Mouse (Mus musculus) neural tube, embryonic 11.5 days (tissue): ENCODE data around the gene Irak1. TPM values are rescaled to one million over a fixed set of nuclear protein-coding genes. Genes with fewer than 3 reads are reported as not detected.
A peak's percentile ranks its signal among the peaks of the same experiment; 100 is the strongest.

Source experiments
- ATAC-seq: fragments of 200-750 bp; cut with Nextera tagmentation; 2 replicates; pipeline ENCODE4 v1.8.0; 2017; ENCODE audit warnings: moderate number of reproducible peaks, mild to moderate bottlenecking, moderate TSS enrichment, moderate library complexity; ENCODE audit not compliant: insufficient read depth, low FRiP score, low TSS enrichment
- DNase-seq: peaks from one replicate; pipeline ENCODE4 v3.0.0-alpha.2; 2015; ENCODE audit warnings: low spot score
- H3K27ac ChIP-seq: fragments of 300-500 bp; sonication (generic); 2 replicates; pipeline ENCODE4 v1.5.1; 2014; ENCODE audit warnings: low read depth, mild to moderate bottlenecking, low read length
- H3K27me3 ChIP-seq: fragments of 300-500 bp; sonication (generic); 2 replicates; pipeline ENCODE4 v1.6.1; 2014; ENCODE audit warnings: mild to moderate bottlenecking, low read length, mixed read lengths; ENCODE audit not compliant: control insufficient read depth, insufficient read depth
- H3K36me3 ChIP-seq: fragments of 300-500 bp; sonication (generic); 2 replicates; pipeline ENCODE4 v1.6.1; 2014; ENCODE audit warnings: mild to moderate bottlenecking, low read length, moderate library complexity, mixed read lengths; ENCODE audit not compliant: control insufficient read depth, insufficient read depth
- H3K4me1 ChIP-seq: fragments of 300-500 bp; sonication (generic); 2 replicates; pipeline ENCODE4 v1.6.1; 2014; ENCODE audit warnings: low read length, mixed read lengths; ENCODE audit not compliant: control insufficient read depth, insufficient read depth
- H3K4me2 ChIP-seq: fragments of 300-500 bp; sonication (generic); 2 replicates; pipeline ENCODE4 v1.6.1; 2014; ENCODE audit warnings: low read depth, mild to moderate bottlenecking, moderate library complexity
- H3K4me3 ChIP-seq: fragments of 300-500 bp; sonication (generic); 2 replicates; pipeline ENCODE4 v1.5.1; 2014; ENCODE audit warnings: low read depth, low read length
- H3K9ac ChIP-seq: fragments of 300-500 bp; sonication (generic); 2 replicates; pipeline ENCODE4 v1.6.1; 2014; ENCODE audit warnings: mild to moderate bottlenecking, low read length
- H3K9me3 ChIP-seq: fragments of 300-500 bp; sonication (generic); 2 replicates; pipeline ENCODE4 v1.6.1; 2016; ENCODE audit warnings: low read length; ENCODE audit not compliant: control insufficient read depth
- WGBS: fragments of 180-500 bp; shearing (Covaris S2); extraction: QIAGEN DNeasy Blood & Tissue Kit; methylation state at CpG from one replicate; pipeline ENCODE4 v1.1.7; 2014; 5-methylcytosine and 5-hydroxymethylcytosine counted together
- microRNA counts: library from miRNA; unstranded; fragments of <30 nt; microRNA quantifications from one replicate; lab custom pipeline; 2015
- microRNA-seq: library from miRNA; unstranded; fragments of <30 nt; microRNA quantifications from one replicate; pipeline ENCODE4, GENCODE M21; 2016
- polyA plus RNA-seq: library from polyadenylated mRNA; unstranded; fragments of >200 nt; fragmentation: Nextera tagmentation; extraction: Ambion mirVana; gene quantifications from 2 replicates; pipeline ENCODE4 v1.2.1, GENCODE M21; 2014

Gene Irak1
- polyA plus RNA-seq, 1 experiment from 2014 or later, result 42.2 TPM

GRCm38 (mm10) chrX:73969167-73969566, 54.6 kb downstream of the Irak1 start:
- Histone ChIP-seq H3K9me3 (no peaks in the 10 kb centered on the region), H3K36me3 (no peaks in the 10 kb centered on the region), H3K4me3 (no peak overlapping the region), H3K9ac (no peak overlapping the region), H3K4me1 (peaks cover 4% of the 10 kb centered on the region), H3K27me3 (no peaks in the 10 kb centered on the region), H3K27ac (no peak overlapping the region), H3K4me2 (no peak overlapping the region)
- DNase-seq (no peak), ATAC-seq (no peak)
- 82% methylated on average over 1 of the region's 1 CpGs for WGBS

GRCm38 (mm10) chrX:73967177-73968075, 56.3 kb downstream of the Irak1 start:
- H3K27me3 ChIP-seq, result no peaks in the 10 kb centered on the region
- H3K4me2 ChIP-seq, result peak overlapping the region; percentile 41
- H3K9ac ChIP-seq, result peak overlapping the region; percentile 73
- H3K4me3 ChIP-seq, result peak overlapping the region; percentile 73
- WGBS, result 11% methylated on average over 51 of the region's 60 CpGs
- peak; percentile 81 for ATAC-seq
- H3K27ac ChIP-seq, result peak overlapping the region; percentile 96
- H3K4me1 ChIP-seq, result peaks cover 8% of the 10 kb centered on the region
- DNase-seq, result peak; percentile 90
- no peaks in the 10 kb centered on the region for H3K9me3 ChIP-seq
- H3K36me3 ChIP-seq, result no peaks in the 10 kb centered on the region

DNA sequence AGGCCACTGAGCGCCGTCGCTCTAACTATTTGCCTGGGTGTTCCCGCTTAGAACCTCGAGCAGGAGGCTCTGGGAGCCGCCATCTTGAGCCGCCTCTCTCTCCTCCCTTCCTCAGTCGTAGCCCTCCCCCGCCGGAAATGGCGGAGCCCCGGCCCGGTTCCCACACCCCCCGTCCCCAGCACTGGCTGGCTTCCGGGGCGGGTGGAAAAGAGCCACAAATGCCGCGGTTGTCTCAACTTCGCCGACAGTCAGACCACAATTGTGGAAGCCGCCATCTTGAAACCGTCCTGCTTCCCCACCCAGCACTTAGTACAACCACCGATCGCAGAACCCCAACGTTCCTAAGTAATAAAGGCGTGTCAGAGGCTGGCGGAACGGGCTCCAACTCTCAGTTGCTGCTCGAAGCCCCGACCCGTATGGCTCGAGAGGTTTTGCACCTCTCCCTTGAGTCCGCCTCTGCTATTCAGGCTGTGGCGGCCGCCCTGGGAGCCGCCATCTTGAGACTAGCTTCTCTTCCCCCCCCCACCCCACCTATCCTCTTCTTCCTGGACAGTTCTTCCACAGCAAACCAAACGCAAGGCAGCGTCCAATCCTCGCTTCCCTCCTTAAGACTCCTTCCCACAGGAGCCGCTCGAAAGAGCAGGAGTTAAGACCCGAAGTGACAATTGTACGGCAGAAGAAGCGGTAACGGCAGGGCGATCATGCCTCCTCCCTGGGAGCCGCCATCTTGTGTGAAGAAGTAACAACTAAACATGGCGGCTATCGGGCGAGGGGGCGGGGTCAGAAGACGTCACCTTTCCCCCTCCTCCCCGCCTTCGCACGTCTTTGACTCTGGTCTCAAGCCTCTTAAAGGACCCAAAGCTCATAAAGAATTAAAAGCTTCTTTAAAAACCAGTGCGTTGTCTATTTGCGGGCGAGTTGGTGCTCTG, 57.2 kb downstream of the Irak1 start, which contains the start of gene Hcfc1:
Hcfc1 (minus strand) TSS at position 110 of the 929 bp plus-strand sequence.
- peak; percentile 88 for DNase-seq
- H3K4me3 ChIP-seq, result peak within 1 kb of the TSS; percentile 73
- 17% methylated on average over 52 of the region's 58 CpGs for WGBS
- ATAC-seq, result peak; percentile 77
- H3K4me2 ChIP-seq, result peak within 1 kb of the TSS; percentile 63
- no peaks in the 10 kb centered on the region for H3K9me3 ChIP-seq
- H3K27me3 ChIP-seq, result no peaks in the 10 kb centered on the region
- no peaks in the 10 kb centered on the region for H3K36me3 ChIP-seq
- H3K4me1 ChIP-seq, result peaks cover 8% of the 10 kb centered on the region
- H3K27ac ChIP-seq, result peak within 1 kb of the TSS; percentile 96
- H3K9ac ChIP-seq, result peak within 1 kb of the TSS; percentile 73

GRCm38 (mm10) chrX:73965307-73965706, 58.4 kb downstream of the Irak1 start:
- Histone ChIP-seq H3K4me2 (peak overlapping the region; percentile 63), H3K27me3 (no peaks in the 10 kb centered on the region), H3K27ac (no peak overlapping the region; the same call in 1 of the 2 replicates), H3K36me3 (no peaks in the 10 kb centered on the region), H3K9me3 (no peaks in the 10 kb centered on the region), H3K4me3 (peak overlapping the region; percentile 73), H3K4me1 (peaks cover 8% of the 10 kb centered on the region), H3K9ac (peak overlapping the region; percentile 73)
- ATAC-seq, result no peak
- WGBS, result 17% methylated on average over 20 of the region's 20 CpGs
- no peak for DNase-seq

DNA sequence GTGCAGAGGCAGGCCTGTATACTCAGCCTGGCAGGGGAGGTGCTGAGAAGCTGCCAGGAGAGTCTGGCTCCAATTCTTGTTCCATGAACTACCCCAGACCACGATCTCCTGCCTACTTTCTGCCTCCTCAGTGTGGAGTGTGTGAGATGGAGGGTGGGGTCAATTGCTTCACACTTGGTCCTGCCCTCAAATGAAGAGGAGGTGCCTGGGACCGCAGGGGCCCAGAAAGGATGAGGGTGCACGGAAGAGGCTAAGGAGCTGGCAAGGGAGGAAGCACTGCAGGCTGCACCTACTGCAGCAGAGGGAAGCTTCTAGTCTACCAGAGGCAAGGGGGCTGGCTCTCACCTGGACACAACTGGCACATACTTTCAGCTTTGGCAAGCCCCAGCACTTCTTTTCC, 59.4 kb downstream of the Irak1 start:
- no peak for DNase-seq
- no peaks in the 10 kb centered on the region for H3K36me3 ChIP-seq
- H3K4me3 ChIP-seq, result peak overlapping the region; percentile 73
- H3K4me2 ChIP-seq, result peak overlapping the region; percentile 63
- H3K9me3 ChIP-seq, result no peaks in the 10 kb centered on the region
- H3K9ac ChIP-seq, result peak overlapping the region; percentile 15
- no peak overlapping the region for H3K27ac ChIP-seq
- 42% methylated on average over 3 of the region's 3 CpGs for WGBS
- no peaks in the 10 kb centered on the region for H3K27me3 ChIP-seq
- peaks cover 8% of the 10 kb centered on the region for H3K4me1 ChIP-seq
- ATAC-seq, result no peak

MicroRNA genes within 50 kb of the gene (microRNA counts, 519-probe panel; counts per million panel counts)
- microRNA mmu-miR-718 (lab: Ali Mortazavi, UCI), result 171 counts per million, percentile 57 among the panel's probes with 10 or more counts

Small RNAs within 50 kb of the gene (microRNA-seq; reads per million reads assigned to microRNA genes)
- gene Mir5132, result 2.1 reads per million
- not detected for gene Mir718

Other genes starting within 250 kb of the Irak1 start
- gene Srpk3, start 249.5 kb downstream of the Irak1 start, polyA plus RNA-seq, result 6.2 and 7.2 TPM in 2 replicates
- gene Idh3g, start 237.0 kb downstream of the Irak1 start, polyA plus RNA-seq, result 197 and 198 TPM in 2 replicates
- 134 and 136 TPM in 2 replicates for gene Ssr4, start 236.9 kb downstream of the Irak1 start, polyA plus RNA-seq
- gene Pdzd4, start 198.9 kb downstream of the Irak1 start, polyA plus RNA-seq, result 1.1 and 1.7 TPM in 2 replicates
- gene Avpr2, start 131.8 kb downstream of the Irak1 start, polyA plus RNA-seq, result 0.14 TPM in 1 of 2 replicates, not detected in the other
- 42.1 and 55.1 TPM in 2 replicates for gene L1cam, start 127.8 kb downstream of the Irak1 start, polyA plus RNA-seq
- gene Arhgap4, start 102.0 kb downstream of the Irak1 start, polyA plus RNA-seq, result 2.1 and 2.5 TPM in 2 replicates
- gene Naa10, start 102.0 kb downstream of the Irak1 start, polyA plus RNA-seq, result 133 and 144 TPM in 2 replicates
- 16.3 and 19.0 TPM in 2 replicates for gene Renbp, start 93.1 kb downstream of the Irak1 start, polyA plus RNA-seq
- 80.0 and 89.3 TPM in 2 replicates for gene Hcfc1, start 57.6 kb downstream of the Irak1 start, polyA plus RNA-seq
- not detected in 2 replicates for gene Opn1mw, start 103.5 kb upstream of the Irak1 start, polyA plus RNA-seq
- 15.6 and 16.2 TPM in 2 replicates for gene Mecp2, start 111.4 kb upstream of the Irak1 start, polyA plus RNA-seq
- gene Tex28, start 143.9 kb upstream of the Irak1 start, polyA plus RNA-seq, result not detected in 2 replicates
- gene Tktl1, start 153.3 kb upstream of the Irak1 start, polyA plus RNA-seq, result not detected in 2 replicates
- gene Flna, start 225.9 kb upstream of the Irak1 start, polyA plus RNA-seq, result 243 and 246 TPM in 2 replicates
- gene Emd, start 230.8 kb upstream of the Irak1 start, polyA plus RNA-seq, result 24.0 and 31.9 TPM in 2 replicates
- gene Rpl10, start 246.9 kb upstream of the Irak1 start, polyA plus RNA-seq, result 741 and 756 TPM in 2 replicates